Mouse (Mus musculus) heart, postnatal 36 days (tissue): ENCODE measurements around the gene Zbtb2. TPM values are rescaled to one million over a fixed set of nuclear protein-coding genes. Genes with fewer than 3 reads are reported as not detected.

Experiments used
- DNase-seq, 2 experiments: peaks; one replicate each; pipeline ENCODE4 v3.0.0; 2021 to 2022
- intact Hi-C: fragments of 180-260 bp; cut with DNase I; formaldehyde crosslinking; loops from one replicate; pipeline ENCODE4 v1.15.1; 2025
- total RNA-seq, 2 experiments: library from RNA; stranded (reverse); gene quantifications; 2 replicates each; pipeline ENCODE4 v1.2.3; 2021

Zbtb2 gene
- total RNA-seq, 2 experiments from 2014 or later = 6.2 to 6.3 TPM

DNA sequence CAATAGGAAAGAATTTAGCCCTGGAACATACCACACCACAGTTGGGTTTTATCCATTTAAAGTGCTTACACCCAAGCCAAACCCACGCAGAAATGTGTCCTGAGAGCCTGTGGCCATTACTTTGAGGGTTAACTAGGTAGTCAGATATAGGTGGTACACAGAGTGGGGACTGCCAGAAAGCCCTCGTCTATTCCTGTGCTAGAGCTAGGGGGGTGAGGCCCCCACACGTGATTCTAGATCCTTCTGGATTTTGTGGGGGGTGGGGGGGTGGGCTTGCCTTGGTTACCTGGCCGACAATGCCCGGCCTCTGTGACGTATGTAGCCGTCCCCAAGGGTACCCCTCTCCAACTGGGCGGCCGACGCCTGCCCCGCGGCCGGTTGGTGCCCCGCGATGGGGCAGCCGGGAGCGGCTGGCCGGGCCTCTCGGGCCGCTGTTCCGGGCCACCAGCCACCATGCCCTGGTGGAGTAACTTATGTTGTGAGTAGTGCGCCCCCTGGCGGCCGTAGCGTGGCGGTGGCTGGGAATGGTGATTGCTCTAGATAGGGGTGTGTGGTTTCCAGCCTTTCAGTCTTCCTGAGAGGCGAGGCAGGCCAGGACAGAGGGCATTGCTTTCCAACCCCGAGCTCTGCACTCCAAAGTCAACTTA is 41.3 kb downstream of the Zbtb2 start:
- intact Hi-C loops = loop anchor here (1.0 kb wide), 1 partner anchor 350 kb away; no protein-coding TSS in a partner anchor
- peak; percentile 90 to 94 for DNase-seq

- intact Hi-C loops = no loop called here
- peak; percentile 48 to 57 for DNase-seq
Measured at GRCm38 (mm10) chr10:4341430-4341829, 46.5 kb downstream of the Zbtb2 start.

DNA sequence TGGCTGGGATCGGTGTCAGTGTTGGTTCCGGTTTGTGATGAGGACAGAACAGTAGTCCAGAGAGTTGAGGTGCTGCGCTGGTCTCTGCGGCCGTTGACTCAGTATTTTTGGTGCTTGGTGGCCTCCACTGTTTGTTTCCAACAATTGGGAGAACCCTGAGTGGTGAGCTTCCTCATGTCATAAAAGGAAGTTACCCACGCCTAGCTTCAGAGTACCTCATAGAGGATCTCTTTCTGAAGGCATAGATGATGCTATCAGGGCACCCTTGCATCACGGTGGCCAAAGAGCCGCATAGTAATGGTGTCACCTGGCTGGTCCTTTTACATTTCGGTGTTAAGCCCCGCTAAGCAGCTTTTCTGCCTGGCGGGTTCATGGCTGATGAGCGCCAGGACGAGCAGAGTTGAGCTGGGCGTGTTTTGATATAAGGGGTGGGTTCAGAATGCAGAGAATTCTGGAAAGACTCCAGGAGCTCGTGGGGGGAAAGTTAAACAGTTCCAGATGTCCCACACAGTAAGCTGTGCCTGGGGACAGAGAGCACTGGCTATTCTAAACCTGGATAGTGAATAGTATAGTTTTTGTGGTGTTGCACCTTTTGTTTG is 48.9 kb downstream of the Zbtb2 start:
- DNase-seq = peak; percentile 41 to 47
- intact Hi-C loops = loop anchor here (10.0 kb wide), 1 partner anchor 804 kb away; no protein-coding TSS in a partner anchor

GRCm38 (mm10) chr10:4334039-4334683 is 53.7 kb downstream of the Zbtb2 start:
- peak; percentile 85 to 89 for DNase-seq
- intact Hi-C loops = loop anchor here (2.0 to 10.0 kb wide), 5 partner anchors 67 to 799 kb away; partner anchors contain the start of gene Akap12

- intact Hi-C loops = loop anchor here (2.0 to 10.0 kb wide), 5 partner anchors 66 to 799 kb away; partner anchors contain the start of gene Akap12
- peak; percentile 58 to 63 for DNase-seq
Measured at GRCm38 (mm10) chr10:4333319-4333718, 54.6 kb downstream of the Zbtb2 start.

DNA sequence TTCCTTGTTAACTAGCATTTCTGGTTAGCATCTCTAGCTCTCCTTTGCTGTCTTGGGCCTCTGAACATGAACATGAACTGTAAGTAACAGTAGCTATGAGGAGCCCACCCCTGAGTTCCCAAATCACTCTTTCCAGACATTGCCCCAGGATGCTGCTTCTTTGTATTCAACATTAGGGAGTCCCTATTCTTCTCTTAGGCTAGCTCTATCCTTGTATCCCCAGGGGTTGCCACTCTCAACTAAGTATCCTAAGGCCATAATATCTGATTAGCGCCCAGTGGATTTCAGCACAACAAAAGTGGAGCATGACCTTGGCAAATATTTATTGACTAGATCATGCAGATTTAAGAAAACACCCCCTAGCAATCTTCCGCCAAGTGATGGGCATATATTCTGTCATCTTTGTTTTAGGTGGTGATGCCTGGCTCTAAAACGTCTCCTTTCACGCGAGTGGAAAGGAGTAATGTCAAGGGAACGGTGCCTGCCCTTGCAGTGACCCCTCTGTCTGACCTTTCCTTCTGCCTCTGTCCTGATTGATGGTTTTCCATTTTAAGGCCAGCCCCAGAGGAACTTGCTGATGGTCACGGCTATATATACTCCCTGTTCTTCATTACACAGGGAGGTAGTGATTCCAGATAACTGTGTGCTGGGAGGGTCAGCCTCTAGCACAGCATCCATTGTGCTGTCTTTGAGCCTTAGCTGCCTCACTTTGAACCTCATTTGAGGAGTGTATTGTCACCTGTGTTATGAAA is 55.5 kb downstream of the Zbtb2 start:
- DNase-seq = no peak
- intact Hi-C loops = loop anchor here (2.0 to 10.0 kb wide), 5 partner anchors 65 to 798 kb away; partner anchors contain the start of gene Akap12

DNA sequence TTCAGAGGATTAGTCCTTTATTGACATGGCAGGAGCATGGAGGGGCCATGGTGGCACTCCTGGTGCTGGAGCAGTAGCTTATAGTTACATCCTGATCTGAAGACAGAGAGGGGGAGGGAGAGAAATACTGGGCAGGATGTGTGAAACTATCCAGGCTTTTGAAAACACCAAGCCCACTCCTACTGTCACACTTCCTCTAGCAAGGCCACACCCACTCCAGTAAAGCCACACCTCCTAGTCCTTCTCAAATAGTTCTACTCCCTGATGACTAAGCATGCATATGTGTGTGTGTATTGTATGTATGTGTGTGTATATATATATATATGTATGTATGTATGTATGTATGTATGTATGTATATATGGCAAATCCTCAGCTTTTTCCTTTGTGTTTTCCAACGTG is 60.2 kb downstream of the Zbtb2 start:
- intact Hi-C loops = no loop called here
- DNase-seq = no peak

DNA sequence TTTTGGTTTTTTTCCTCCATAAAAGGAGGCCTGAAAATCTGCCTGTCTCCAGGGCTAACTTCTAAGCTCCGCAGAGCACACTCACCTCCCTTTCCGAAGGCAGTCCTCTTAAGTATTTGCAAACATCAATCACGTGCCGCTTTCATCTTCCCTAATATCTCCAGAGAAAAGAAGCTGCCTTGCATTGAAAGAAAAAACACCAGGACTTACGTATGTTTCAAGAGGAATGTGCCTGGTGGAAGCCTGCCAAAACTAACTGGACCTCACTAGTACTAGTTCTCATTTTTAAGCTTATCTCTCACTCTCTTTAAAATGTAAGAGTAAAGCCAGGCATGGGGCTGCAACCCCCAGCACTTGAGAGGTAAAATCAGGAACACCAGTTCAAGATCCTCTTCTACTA is 62.3 kb downstream of the Zbtb2 start:
- intact Hi-C loops = no loop called here
- no peak for DNase-seq

GRCm38 (mm10) chr10:4323885-4324284 is 64.0 kb downstream of the Zbtb2 start:
- DNase-seq = no peak
- intact Hi-C loops = no loop called here

Other genes with a start within 250 kb of the Zbtb2 start
- gene Akap12, start 121.7 kb downstream of the Zbtb2 start, total RNA-seq = 10 to 100 TPM; 21.8 to 26.0 TPM
- gene Rmnd1, start 44.3 kb upstream of the Zbtb2 start, total RNA-seq = 10 to 100 TPM; 62.2 to 63.2 TPM
- gene Armt1, start 44.4 kb upstream of the Zbtb2 start, total RNA-seq = 1 to 10 TPM; 7.3 to 8.7 TPM
- gene Ccdc170, start 94.4 kb upstream of the Zbtb2 start, total RNA-seq = 1 to 10 TPM in 1 of 2 experiments, under 1 TPM in 1; 0.31 to 1.0 TPM
- 1 to 10 TPM in 1 of 2 experiments, under 1 TPM in 1; 0.76 to 1.4 TPM for gene Esr1, start 223.5 kb upstream of the Zbtb2 start, total RNA-seq